Mouse (Mus musculus) induced T-regulatory cell, adult 2 months (primary cell): ENCODE measurements around the gene Hlcs.

Experiments used
- DNase-seq: peaks from one replicate; pipeline ENCODE4 v3.0.0-alpha.2; 2012; ENCODE audit warnings: low read depth

Hlcs gene

DNA sequence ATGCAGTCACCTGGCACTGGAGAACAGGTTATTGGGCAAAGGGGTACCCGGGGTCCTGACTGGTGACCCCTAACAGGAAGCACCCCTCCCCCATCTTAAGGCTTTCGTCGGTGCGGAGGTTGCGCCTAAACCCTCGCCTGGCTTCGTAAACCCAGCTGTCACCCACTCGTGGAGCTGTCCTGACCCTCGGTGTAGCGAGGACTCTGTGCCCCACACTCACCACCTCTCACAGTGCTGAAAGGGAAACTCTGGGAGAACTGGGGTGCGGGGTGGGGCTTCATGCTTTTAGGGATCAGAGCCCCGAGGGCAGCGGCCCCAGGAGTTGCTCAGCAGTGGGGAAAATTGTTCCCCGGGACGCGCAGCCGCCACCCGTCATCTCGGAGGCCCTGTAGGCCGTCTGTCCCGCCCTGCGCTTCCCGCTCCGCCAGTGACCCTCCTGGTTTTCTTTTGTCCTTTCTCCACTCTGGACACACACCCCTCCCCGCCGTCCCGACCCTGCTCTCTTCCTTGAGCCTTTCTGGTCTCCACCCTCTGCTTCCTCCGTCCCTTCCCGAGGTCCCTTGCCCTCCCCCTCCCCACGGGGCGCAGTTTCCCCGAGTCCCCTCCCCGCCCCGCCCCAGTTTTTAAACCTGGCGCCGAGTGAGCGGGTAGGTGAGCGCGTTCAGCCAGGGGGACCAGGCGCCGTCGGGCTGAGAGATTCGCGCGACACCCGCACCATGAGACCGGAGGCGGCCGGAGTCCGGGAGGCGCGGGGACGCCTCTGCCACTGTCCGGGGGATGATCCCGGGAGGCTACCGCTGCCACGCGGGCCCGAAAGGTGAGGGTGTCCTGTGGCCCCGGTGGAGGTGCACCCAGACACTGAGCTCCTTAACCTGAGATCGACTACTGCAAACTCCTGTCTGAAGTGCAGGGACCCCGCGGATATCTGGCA is 14.7 kb upstream of the Hlcs start, which contains the start of gene Ripply3:
Gene Ripply3, plus strand, starts transcription at position 640 of the 931 bp plus-strand sequence.
- peak; percentile 64 for DNase-seq

GRCm38 (mm10) chr16:94326008-94326407 is 12.6 kb upstream of the Hlcs start:
- no peak for DNase-seq

DNA sequence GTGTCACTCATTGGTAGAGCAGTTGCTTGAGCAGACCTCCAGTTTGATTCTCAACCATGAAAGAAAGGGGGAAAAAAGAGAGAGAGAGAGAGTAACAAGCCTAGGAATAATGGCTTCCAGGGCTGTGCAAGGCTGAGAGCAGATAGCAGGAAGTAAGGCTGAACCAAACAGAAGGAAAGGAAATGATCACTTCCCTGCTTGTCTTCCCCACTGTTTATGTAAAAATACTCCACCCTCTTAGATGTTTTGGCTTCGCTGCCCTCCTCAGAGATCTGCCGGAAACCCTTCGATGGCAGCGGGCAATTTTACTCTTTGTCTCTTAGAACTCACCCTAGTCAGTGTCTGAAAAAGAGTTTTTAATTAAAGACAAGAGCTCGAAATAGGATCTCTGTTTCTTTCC is 10.3 kb upstream of the Hlcs start:
- no peak for DNase-seq

GRCm38 (mm10) chr16:94320223-94320622 is 6.9 kb upstream of the Hlcs start:
- DNase-seq = no peak

- no peak for DNase-seq
Observed at GRCm38 (mm10) chr16:94317752-94318151, 4.4 kb upstream of the Hlcs start.

GRCm38 (mm10) chr16:94315215-94315614 is 1.8 kb upstream of the Hlcs start:
- DNase-seq = no peak

DNA sequence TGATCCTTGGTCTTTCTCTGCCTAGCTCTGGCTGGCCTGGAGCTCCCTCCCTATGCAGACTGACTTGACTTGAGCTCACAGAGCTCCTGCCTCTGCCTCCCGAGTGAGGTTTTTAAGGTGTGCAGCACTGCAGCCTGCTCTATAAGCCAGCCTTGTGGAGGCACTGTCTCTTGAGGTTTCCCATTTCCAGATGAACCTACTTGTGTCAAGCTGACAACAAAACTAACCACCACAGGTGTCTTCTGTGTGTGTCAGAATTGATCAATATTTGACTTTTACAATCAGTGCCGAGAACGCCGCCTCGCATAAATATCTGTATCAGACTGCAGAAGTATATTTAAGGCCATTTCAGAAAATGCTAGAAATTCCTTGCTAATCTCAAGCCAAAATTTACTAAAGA is 1.3 kb upstream of the Hlcs start:
- DNase-seq = no peak

DNA sequence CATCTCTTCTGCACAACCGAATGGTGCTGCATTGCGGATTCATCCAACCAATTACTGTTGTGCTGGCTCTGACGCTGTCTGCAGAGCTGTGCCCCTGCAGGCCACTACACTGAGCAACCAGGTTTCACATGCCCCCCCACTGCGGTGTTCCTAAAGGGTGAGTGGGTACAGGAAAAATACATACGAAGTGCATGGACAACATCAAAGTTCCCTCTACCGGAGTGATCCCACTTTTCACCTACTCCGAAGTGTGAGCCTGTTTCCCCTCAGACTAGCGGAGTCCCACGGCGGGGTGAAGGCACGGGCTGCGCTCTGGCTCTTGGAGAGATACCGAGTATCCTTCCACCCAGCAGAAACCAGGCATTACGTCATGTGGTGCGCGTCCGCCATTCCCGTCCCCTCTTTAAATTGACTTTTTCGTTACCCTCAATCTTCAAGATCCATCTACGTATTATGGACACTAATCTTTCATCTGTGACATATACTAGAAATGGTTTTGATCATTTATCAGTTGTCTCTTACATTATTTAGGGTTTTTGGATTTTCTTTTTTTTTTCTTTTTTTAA is 625 bp downstream of the Hlcs start:
- DNase-seq = no peak

- DNase-seq = no peak
Observed at GRCm38 (mm10) chr16:94311931-94312330, 1.4 kb downstream of the Hlcs start.

DNA sequence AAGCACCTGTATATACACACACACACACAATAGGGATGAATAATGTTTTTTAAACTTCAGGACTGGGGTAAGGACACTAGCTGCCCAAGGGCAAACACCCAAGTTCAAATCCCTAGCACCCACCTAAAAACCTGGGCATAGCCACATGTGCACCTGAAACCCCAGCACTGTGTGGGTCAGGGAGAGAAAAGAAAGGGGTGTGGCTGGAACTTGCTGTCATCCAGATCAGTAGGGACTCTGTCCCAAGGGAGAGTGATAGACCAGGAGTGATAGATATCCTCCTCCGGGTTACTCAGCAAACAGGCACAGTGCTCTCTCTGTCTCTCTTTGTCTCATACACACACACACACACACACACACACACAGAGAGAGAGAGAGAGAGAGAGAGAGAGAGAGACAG is 2.0 kb downstream of the Hlcs start:
- DNase-seq = no peak

- DNase-seq = no peak
Observed at GRCm38 (mm10) chr16:94309025-94309424, 4.3 kb downstream of the Hlcs start.

GRCm38 (mm10) chr16:94307942-94308341 is 5.4 kb downstream of the Hlcs start:
- DNase-seq = no peak

DNA sequence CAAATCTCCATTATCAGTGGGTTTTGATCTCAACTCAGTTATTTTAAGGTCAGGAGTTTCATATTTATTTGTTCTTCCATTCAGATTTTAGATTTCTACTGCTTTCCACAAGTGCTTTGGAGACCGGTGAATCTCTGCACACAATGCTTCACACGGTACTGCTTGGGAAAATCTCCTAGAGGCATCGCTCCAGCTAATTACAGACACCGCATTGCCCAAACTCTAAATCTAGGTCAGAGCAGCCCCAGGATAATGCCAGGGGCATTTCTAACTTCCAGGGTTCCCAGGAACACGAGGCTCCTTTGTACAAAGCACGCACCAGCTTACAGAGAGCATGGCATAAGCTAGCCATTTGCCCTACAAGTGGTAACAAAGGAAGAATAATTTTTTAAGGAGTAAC is 5.8 kb downstream of the Hlcs start:
- no peak for DNase-seq

- no peak for DNase-seq
Observed at GRCm38 (mm10) chr16:94303203-94303535, 10.2 kb downstream of the Hlcs start.

- DNase-seq = peak; percentile 54
Observed at GRCm38 (mm10) chr16:94302274-94303202, 10.8 kb downstream of the Hlcs start.

DNA sequence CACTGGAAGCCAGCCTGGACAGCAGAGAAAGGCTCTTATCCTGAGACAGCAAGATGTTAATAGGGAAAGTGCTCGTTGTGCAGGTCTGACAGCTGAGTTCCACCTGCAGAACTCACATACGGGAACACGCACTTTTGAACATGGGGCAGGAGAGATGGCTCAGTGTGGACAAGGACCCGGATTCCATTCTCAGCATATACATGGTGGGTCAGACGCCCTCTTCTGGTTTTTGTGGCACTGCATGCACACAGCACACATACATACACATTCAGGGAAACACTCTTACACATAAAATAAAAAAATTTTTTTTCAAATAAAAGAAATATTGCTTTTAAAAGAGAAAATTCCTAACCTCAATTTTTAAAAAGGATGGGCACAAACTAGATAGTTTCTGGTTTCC is 11.7 kb downstream of the Hlcs start:
- no peak for DNase-seq

DNA sequence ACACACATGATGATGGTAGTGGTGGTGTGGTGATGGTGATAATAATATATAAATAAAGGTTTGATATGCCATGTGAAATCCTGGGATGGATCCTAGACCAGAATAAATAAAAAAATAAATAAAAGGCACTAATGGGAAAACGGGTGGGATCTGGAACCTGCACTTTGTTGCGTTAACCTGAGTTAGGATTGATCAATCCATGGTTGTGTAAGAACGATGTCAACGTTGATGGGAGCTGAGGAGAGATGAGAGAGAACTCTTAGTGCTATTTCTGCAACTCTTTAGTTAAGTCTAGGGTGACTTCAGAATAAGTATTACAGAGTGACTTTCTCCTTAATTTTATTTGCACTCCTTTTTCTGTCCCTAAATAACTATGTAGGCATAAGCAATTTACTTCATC is 12.2 kb downstream of the Hlcs start:
- DNase-seq = no peak

DNA sequence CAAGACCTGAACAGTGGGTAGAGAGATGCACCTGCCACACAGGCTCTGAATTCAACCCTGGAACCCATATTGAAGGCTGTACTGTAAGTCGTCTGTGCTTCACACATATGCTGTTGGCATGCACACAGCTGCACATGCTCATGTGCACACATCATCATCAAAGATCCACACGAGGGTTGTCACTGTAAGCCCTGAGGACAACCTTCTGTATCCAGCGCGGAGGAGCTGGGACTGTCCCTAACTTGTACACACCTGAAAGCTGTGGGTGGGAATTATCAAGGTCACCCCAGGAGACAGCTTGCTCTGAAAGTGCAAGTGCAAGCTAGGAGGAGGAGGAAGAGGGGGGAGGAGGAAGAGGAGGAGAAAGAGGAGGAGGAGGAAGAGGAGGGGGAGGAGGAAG is 14.2 kb downstream of the Hlcs start:
- DNase-seq = peak; percentile 38

DNA sequence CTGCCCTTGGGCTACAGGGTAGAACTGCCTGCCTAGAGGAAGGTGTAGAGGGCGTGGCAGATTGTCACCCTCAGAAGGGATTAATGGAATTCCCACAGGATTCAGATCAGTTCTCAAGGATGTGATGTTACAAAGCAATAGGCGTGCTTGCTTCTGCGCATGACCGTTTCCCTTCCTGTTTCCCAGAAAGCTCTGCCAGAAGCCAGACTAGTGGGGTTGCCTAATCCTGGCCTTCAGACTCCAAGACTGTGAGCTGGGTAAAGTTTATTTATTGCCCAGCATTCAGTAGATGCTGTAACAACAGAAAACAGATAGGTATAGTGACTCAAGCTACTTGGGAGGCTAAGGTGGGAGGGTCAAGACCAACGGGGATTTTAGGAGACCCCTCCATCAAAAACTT is 15.3 kb downstream of the Hlcs start:
- no peak for DNase-seq

DNA sequence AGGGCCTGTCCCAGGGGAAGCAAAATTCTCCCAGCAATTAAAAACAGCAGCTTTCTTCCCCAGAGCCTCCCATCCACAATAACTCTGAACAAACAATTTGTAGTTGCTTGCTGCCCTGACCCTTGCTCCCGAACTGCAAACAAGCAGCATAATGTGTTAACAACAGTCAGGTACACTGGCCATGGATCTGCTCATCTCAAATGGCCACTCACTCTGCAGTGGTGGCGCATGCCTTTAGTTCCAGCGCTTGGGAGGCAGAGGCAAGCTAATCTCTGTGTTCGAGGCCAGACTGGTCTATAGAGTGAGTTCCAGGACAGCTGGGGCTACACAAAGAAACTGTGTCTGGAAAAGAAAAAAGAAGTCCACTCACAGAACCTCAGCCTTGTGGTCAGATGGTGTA is 22.2 kb downstream of the Hlcs start:
- DNase-seq = no peak

- DNase-seq = peak; percentile 91
Observed at GRCm38 (mm10) chr16:94290073-94290999, 23.0 kb downstream of the Hlcs start.
